Mouse (Mus musculus) erythroblast, embryonic 14.5 days (primary cell): ENCODE measurements around the gene Btnl1.

Source experiments
- GATA1 ChIP-seq: IDR thresholded peaks from 2 replicates; pipeline ENCODE4 v1.6.1; 2012; ENCODE audit warnings: low read length, inconsistent platforms, mixed read lengths
- TAL1 ChIP-seq: IDR thresholded peaks from 3 replicates; pipeline ENCODE4 v1.6.1; 2012; ENCODE audit warnings: low read length, inconsistent platforms, mixed read lengths

GRCm38 (mm10) chr17:34398711-34399393 lies 21.9 kb downstream of the Btnl1 start, which contains the start of gene BC051142:
- TF ChIP-seq TAL1 = no peak
- TF ChIP-seq GATA1 = no peak
